Mouse (Mus musculus) urinary bladder, postnatal 14 days (tissue): ENCODE results near the gene Btbd35f13.
"Not testable (repeated sequence)": the region's sequence is repeated elsewhere in the genome, so short reads cannot be mapped to it uniquely, and the experiment has no call there.

Source experiments
- DNase-seq: peaks from one replicate; pipeline ENCODE4 v3.0.0; 2021; ENCODE audit warnings: low spot score

Btbd35f13 gene

GRCm38 (mm10) chrX:33656872-33657271 is at the start of gene Btbd35f13:
Gene Btbd35f13 (plus strand): TSS chrX:33657172.
- DNase-seq: not testable (repeated sequence)

- DNase-seq: not testable (repeated sequence)
Measured at GRCm38 (mm10) chrX:33702249-33702648, 45.3 kb downstream of the Btbd35f13 start, which contains the start of gene Btbd35f14. Gene Btbd35f14 (minus strand): TSS chrX:33702349.
